Mouse (Mus musculus) CH12.LX (cell line): ENCODE measurements at regions not wholly inside any gene's neighbourhood (a gene's known extent, or its start where the extent isn't known, plus 50 kb on each side); places are given as distances from the start of the nearest gene placed in this dataset.

ENCODE experiments used
- JUND ChIP-seq: conservative IDR thresholded peaks from 2 replicates; pipeline ENCODE4 v1.6.1; 2011; ENCODE audit warnings: low read depth, low read length, improper control_type of control experiment
- POLR2A ChIP-seq: IDR thresholded peaks from 2 replicates; pipeline ENCODE4 v1.6.1; 2011; ENCODE audit warnings: low read depth, mild to moderate bottlenecking, improper control_type of control experiment, low read length
- TBP ChIP-seq: conservative IDR thresholded peaks from 2 replicates; pipeline ENCODE4 v1.6.1; 2011; ENCODE audit warnings: low read depth, low read length, improper control_type of control experiment

GRCm38 (mm10) chr14:80291360-80291759, 307.5 kb downstream of the Olfm4 start:
- TF ChIP-seq JUND = no peak
- TF ChIP-seq POLR2A = no peak
- no peak for TF ChIP-seq TBP
